Mouse (Mus musculus) G1E (cell line): ENCODE results near the gene Fgd5.

Source experiments
- CTCF ChIP-seq: IDR thresholded peaks from 2 replicates; pipeline ENCODE4 v1.5.1; 2012; ENCODE audit warnings: low read depth, low read length, inconsistent platforms, mixed read lengths
- GATA1 ChIP-seq: IDR thresholded peaks from 2 replicates; pipeline ENCODE4 v1.6.1; 2012; ENCODE audit warnings: borderline replicate concordance, low read length, inconsistent platforms, mixed read lengths
- GATA2 ChIP-seq: IDR thresholded peaks from 2 replicates; pipeline ENCODE4 v1.6.1; 2012; ENCODE audit warnings: low read depth, low read length, inconsistent platforms, borderline replicate concordance

DNA sequence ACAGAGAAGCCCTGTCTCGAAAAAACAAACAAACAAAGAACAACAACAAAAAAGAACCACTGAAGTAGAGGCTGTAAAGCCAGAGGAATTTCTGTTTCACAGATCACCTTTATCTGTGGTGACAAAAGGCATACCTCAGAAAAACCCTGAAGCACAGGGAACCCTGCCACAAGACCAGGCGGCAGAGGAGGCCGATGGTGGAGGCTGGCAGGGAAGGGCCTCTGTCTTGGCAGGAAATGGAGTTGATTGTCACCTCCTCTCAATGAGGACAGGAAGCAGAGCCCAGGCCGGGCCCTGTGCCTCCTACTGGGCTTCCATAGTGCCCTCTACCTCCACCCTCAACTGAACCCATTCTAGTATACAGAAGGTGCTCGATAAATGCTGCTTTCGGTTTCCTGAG, 4.7 kb upstream of the Fgd5 start:
- TF ChIP-seq CTCF (no peak), GATA1 (no peak), GATA2 (no peak)
